In genomic region chr1:133491857-133492290, GRCm38 (mm10) we compare ENCODE assay signal across 8 mouse cellular contexts.
DNase-seq lines count a peak whose midpoint lies in the region; ATAC-seq and TF ChIP-seq lines count a peak whose summit lies in the region.

No protein-coding gene starts in this region.

- H3K4me1 ChIP-seq in forebrain, embryonic 15.5 days: peaks cover 20% of the 10 kb centered on the region
- H3K4me1 ChIP-seq in limb, embryonic 15.5 days: peaks cover 20% of the 10 kb centered on the region
- H3K4me1 ChIP-seq in olfactory bulb, adult 2 months (ENCODE audit: control insufficient read depth, insufficient read depth, low read length): peaks cover 18% of the 10 kb centered on the region

- no peaks in the 10 kb centered on the region for H3K36me3 ChIP-seq in forebrain, embryonic 15.5 days
- H3K36me3 ChIP-seq in limb, embryonic 15.5 days: no peaks in the 10 kb centered on the region

- ATAC-seq in forebrain, embryonic 15.5 days (replicated peaks): peak; percentile 14
- no peak for ATAC-seq in limb, embryonic 15.5 days (ENCODE audit: insufficient number of reproducible peaks, low FRiP score, low TSS enrichment, low read depth)
- ATAC-seq in frontal cortex, adult (ENCODE audit: low TSS enrichment): no peak

- no peak for TF ChIP-seq CTCF in olfactory bulb, adult 2 months (IDR thresholded peaks at IDR 0.05; ENCODE audit: insufficient read depth, low read depth, low read length)

- H3K4me2 ChIP-seq in forebrain, embryonic 15.5 days (replicated peaks): peak overlapping the region; percentile 53
- H3K4me2 ChIP-seq in limb, embryonic 15.5 days: peak overlapping the region; percentile 65; the same call in 1 of the 2 replicates

- 0% methylated on average over 4 of the region's 4 CpGs for WGBS in forebrain, embryonic 15.5 days
- 43% methylated on average over 4 of the region's 4 CpGs for WGBS in limb, embryonic 15.5 days
- 26% methylated on average over 4 of the region's 4 CpGs for WGBS in olfactory bulb, adult 2 months

- H3K4me3 ChIP-seq in forebrain, embryonic 15.5 days: peak overlapping the region; percentile 30; the same call in 1 of the 2 replicates
- H3K4me3 ChIP-seq in limb, embryonic 15.5 days: no peak overlapping the region
- H3K4me3 ChIP-seq in olfactory bulb, adult 2 months (ENCODE audit: insufficient read depth, low read depth, low read length): no peak overlapping the region

- H3K27ac ChIP-seq in forebrain, embryonic 15.5 days (replicated peaks): peak overlapping the region; percentile 96
- H3K27ac ChIP-seq in limb, embryonic 15.5 days: no peak overlapping the region; the same call in 1 of the 2 replicates
- peak overlapping the region; percentile 65 for H3K27ac ChIP-seq in olfactory bulb, adult 2 months (ENCODE audit: insufficient read depth, low read depth, low read length)

- H3K9ac ChIP-seq in forebrain, embryonic 15.5 days (replicated peaks): peak overlapping the region; percentile 56
- no peak overlapping the region for H3K9ac ChIP-seq in limb, embryonic 15.5 days

- H3K27me3 ChIP-seq in forebrain, embryonic 15.5 days: no peaks in the 10 kb centered on the region
- H3K27me3 ChIP-seq in limb, embryonic 15.5 days: no peaks in the 10 kb centered on the region

- DNase-seq in kidney, postnatal 14 days: peak; percentile 36
- DNase-seq in kidney, postnatal 10 days: no peak
- no peak for DNase-seq in urinary bladder, postnatal 4 days (ENCODE audit: low spot score in 2 of 2)
- DNase-seq in gastrocnemius, adult 8-10 months (ENCODE audit: low spot score in 2 of 2): no peak

- TF ChIP-seq POLR2A in olfactory bulb, adult 2 months (IDR thresholded peaks at IDR 0.05; ENCODE audit: insufficient read depth, low read depth, low read length): no peak

- H3K9me3 ChIP-seq in forebrain, embryonic 15.5 days: no peaks in the 10 kb centered on the region
- H3K9me3 ChIP-seq in limb, embryonic 15.5 days: no peaks in the 10 kb centered on the region
